Mouse (Mus musculus): Measurements from ENCODE around the gene Gm17657.

The Gm17657 gene

DNA sequence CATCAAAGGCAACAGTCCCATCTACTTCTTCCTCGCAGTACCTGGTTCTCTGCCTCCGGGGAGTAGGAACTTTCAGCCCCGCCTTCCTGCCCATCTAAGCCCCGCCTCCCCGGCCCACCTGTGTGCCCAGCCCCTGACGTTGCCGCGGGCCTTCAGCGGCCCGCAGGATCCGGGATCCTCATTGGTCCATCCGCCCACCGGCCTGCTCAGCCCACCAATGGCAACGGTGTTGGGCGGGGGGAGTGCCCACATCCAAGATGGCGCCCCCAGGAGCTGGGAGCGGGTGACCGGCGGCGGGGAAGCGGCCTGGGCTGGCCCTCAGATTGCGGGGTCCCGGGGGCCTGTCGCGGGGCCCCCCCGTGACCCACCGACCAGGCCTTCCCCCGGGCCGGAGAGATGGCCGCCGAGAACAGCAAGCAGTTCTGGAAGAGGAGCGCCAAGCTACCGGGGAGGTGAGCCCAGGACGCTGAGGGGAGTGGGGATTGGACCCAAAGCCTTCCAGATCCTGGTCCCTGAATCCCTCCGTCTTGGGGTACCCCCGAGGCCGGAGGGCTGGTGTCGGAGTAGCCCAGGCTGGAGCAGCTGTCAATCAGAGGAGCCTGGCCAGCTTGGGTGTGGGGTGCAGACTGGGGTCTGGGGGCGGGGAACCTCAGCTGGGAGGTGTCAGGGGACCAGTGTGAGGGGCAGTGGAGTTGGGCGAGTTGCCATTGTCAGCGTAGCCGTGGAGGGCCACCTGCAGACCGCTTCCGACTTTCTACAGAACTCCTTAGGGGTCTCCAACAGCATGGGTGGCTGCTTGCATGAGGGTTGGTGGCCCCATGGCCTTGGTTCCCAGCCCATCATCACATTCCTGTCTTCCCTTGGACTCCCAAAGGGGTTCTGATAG, at the start of gene Gm17657, which contains the start of gene Tbc1d22b:
TSS of gene Gm17657 (minus strand) at position 96 of the 886 bp plus-strand sequence.
TSS of gene Tbc1d22b (plus strand) at position 243 of the 886 bp plus-strand sequence.
- DNase-seq (ENCODE audit: low read depth, low spot score), result peak; percentile 95

- no peak for DNase-seq (ENCODE audit: low read depth, low spot score)
Measured at GRCm38 (mm10) chr17:29599051-29599450, 49.6 kb upstream of the Gm17657 start.

DNA sequence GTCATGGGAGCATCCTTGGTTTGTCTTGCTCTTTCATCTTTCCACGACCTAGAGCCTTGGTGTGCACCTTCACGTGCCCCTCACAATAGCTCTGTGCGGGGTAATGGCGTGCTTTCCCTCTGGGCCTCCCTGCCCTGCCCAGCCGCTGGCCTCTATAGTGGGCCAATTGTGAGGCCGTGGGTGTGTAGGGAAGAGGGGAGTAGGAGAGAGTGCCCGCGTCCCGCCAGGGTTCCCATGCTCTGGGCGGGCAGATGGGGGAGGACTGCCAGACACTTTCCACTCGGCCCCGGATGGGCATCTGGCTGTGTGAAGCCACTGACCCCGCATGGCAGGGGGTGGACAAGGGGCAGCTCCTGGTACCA, 47.3 kb upstream of the Gm17657 start:
- DNase-seq (ENCODE audit: low read depth, low spot score), result no peak

DNA sequence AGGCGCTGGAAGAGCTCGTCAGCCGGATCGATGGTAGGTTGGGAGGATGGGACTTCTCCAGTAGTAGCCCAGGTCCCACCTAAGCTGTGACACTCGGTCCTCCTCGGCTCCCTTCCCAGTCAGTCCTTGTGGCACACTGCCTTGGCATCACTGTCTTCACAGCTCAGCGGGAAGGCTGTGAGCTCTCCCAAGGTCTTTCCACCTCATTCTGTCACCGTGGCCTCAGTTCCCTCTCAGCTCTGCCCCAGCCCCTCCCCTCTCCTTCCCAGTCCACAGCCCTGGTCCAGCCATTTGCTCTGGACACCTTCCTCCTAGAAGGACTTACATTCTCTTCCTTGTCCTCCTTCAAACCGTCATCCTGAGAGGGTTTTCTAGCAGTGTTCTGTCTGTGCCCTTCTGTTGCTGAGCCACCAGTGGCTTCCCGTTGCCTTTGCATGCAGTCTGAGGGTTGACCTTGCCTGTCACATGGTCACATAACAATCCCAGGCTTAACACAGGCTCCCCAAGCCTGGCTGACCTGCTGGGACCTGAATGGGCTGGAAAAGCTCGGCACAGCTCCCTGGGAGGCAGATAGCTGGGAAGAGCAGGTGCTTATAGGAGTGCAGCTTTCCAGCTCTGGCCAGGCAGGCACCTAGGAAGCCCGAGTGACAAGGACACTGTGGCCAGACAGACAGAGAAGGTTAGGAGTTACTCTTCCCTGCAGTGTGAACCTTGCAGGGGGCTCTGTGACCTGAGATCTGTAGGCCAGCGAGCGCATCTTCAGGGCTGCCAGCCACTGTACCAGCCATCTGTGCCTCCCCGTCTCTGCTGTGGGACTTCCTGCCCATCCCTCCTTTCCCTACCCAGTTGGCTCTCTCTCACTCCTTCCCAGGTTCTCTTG, 46.7 kb upstream of the Gm17657 start:
- DNase-seq (ENCODE audit: low read depth, low spot score), result no peak

- DNase-seq (ENCODE audit: low read depth, low spot score), result no peak
Measured at GRCm38 (mm10) chr17:29589221-29589898, 39.9 kb upstream of the Gm17657 start.

GRCm38 (mm10) chr17:29586921-29587320, 37.5 kb upstream of the Gm17657 start:
- no peak for DNase-seq (ENCODE audit: low read depth, low spot score)

GRCm38 (mm10) chr17:29585446-29585845, 36.0 kb upstream of the Gm17657 start:
- DNase-seq (ENCODE audit: low read depth, low spot score), result no peak

DNA sequence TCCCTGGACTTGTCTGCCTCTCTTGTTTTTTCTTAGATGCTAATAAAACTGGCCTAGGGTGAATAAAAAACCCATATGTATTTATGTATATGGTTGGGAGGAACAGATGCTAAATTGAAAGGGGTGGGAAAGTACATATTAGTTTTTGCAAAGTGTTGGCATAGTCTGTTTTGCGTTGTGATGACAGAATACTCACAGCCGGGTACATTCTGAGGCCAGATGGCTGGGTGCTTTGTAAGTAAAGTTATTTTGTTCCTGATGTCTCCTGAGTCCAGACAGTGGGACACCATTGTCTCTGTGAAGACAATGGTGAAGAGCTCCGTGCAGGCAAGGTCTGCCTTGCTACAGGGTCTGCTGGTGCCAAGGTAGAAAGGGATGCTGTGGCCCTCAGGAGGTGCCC, 35.3 kb upstream of the Gm17657 start:
- DNase-seq (ENCODE audit: low read depth, low spot score), result no peak

- no peak for DNase-seq (ENCODE audit: low read depth, low spot score)
Measured at GRCm38 (mm10) chr17:29584306-29584705, 34.9 kb upstream of the Gm17657 start.

GRCm38 (mm10) chr17:29583569-29583968, 34.1 kb upstream of the Gm17657 start:
- DNase-seq (ENCODE audit: low read depth, low spot score), result no peak

DNA sequence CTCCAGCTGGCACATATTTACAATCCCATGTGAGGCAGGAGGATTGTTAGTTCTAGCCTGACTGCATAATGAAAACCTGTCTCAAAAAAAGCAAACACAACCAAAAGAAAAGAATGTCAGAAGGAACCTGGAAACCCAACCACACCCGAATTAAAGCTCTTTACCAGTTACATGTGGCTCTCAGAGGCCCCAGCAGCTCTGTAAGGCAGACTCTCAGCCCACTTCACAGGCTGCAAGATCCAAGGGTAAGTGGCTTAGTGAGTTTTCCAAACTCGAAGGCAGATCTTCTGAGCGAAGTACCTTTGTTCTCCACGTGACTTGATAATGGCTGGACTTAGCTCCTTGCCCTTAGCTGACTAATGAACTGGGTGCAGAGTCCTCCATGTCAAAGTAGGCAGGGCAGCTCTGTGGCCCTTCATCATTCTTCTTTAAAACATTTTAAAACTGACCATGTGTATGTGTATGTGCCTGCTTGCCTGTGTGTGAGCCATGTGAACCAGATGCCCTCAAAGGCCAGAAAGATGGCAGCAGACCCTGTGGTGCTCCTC, 30.2 kb upstream of the Gm17657 start:
- DNase-seq (ENCODE audit: low read depth, low spot score), result no peak

- no peak for DNase-seq (ENCODE audit: low read depth, low spot score)
Measured at GRCm38 (mm10) chr17:29569831-29570230, 20.4 kb upstream of the Gm17657 start.

- no peak for DNase-seq (ENCODE audit: low read depth, low spot score)
Measured at GRCm38 (mm10) chr17:29568435-29568834, 19.0 kb upstream of the Gm17657 start.

DNA sequence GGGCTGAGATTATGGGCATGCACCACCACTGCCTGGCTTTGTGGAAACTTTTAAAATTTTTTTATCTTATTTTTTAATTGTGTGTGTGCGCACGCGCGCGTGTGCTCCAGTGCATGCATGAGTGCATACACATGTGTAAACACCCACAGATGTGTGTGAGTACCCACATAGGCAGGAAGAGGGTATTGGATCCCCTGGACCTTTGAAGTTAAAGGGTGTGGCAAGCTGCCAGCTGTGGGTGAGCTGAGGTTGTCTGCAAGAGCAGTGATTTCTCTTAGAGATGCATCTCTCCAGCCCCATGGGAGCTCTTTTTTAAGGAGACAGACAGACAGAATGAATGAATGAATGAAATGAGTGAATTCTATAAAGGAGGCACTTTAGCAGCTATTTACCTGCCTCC, 16.1 kb upstream of the Gm17657 start:
- DNase-seq (ENCODE audit: low read depth, low spot score), result no peak

- DNase-seq (ENCODE audit: low read depth, low spot score), result no peak
Measured at GRCm38 (mm10) chr17:29558476-29558875, 9.0 kb upstream of the Gm17657 start.

DNA sequence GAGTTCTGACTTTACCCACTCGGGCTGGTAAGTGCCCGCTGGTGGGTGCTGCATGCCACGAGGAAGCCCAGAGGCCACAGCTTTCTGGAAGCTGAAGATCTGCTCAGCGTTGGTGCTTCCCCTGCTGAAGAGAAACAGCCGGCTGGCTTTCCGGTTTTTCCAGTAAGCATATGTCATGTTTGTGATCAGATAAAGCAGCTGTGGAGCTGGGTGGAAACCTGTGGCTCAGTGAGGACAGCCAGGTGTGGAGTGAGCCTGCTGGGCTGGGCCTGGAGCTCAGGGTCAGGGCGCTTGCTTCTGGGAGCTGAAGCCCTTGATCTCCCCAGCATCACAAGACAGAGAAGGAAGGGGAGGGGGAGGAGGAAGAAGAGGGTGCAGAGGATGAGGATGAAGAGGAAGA, 7.5 kb upstream of the Gm17657 start:
- no peak for DNase-seq (ENCODE audit: low read depth, low spot score)

- DNase-seq (ENCODE audit: low read depth, low spot score), result no peak
Measured at GRCm38 (mm10) chr17:29556456-29556855, 7.0 kb upstream of the Gm17657 start.

DNA sequence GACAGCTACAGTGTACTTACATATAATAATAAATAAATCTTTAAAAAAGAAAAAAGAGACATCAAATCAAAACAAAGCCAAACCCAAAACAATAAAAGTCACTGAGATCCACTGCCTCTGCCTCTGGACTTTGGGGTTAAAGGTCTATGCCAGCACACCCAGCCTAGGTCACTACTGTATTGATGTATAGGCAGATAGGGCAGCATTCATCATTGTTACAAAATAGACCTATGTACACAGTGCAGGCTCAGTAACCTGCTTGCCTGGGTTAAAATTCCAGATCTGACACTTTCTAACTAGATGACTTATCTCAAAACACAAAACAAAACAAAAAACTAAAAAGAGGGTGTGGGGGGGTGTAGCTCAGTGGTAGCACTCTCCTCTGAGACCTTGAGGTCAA, 4.7 kb upstream of the Gm17657 start:
- no peak for DNase-seq (ENCODE audit: low read depth, low spot score)

DNA sequence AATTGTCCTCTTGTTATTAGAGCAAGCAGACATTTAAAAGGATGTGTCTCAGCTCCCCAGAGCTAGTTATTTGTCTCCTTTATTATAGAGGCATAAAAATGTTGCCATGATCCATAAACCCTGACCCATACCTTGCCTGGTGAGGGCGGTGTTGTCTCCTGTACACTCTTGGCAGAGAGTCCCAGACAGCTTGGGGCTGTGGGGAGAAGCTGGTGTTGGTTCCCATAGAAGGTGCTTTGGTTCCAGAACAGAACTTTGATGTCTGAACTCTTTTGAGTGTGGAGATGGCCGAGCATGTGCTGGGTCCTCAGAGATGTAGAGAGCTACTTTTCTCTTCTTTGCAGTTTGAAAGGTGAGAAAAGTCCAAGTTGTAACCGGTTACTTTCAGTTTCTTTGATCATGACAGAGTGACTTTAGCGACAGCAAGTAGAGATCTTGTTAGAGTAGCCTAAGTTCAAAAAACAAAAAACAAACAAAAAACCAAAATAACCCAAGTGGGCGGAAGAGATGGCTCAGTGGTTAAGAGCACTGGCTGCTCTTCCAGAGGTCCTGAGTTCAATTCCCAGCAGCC, 2.8 kb upstream of the Gm17657 start, which contains the start of gene Tmem217:
TSS of gene Tmem217 (minus strand) at position 224 of the 571 bp plus-strand sequence.
- no peak for DNase-seq (ENCODE audit: low read depth, low spot score)

DNA sequence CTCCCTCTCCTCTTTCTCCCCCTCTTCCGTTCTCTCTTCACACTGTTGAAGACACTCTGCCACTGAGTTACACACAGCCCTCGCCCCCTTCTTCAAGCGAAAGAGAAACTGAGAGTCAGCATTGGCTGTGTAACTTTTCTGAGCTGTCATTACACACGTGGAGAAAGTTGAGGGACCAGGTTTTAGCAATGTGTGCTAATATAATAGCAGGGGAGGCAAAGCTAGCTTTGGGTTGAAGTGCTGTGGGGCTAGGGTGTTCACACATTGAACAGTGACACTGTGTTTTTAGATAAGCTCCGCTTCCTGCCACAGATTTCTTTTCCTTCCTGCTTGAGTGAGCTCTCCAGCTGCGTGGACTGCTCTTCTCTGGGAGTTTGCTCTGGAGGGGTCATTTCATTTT, 1.6 kb upstream of the Gm17657 start:
- no peak for DNase-seq (ENCODE audit: low read depth, low spot score)

GRCm38 (mm10) chr17:29548994-29549393, 444 bp downstream of the Gm17657 start:
- no peak for DNase-seq (ENCODE audit: low read depth, low spot score)
